Mouse (Mus musculus): ENCODE results near the gene Gm6890. TPM values are rescaled to one million over a fixed set of nuclear protein-coding genes. Genes with fewer than 3 reads are reported as not detected.
"Not testable (repeated sequence)": the region's sequence is repeated elsewhere in the genome, so short reads cannot be mapped to it uniquely, and the experiment has no call there.

Gene Gm6890
- polyA plus RNA-seq (2016; fragmentation: Nextera tagmentation; extraction: Ambion mirVana) = not detected in 2 replicates

- WGBS = 79% methylated on average over 9 of the region's 9 CpGs
- not testable (repeated sequence) for H3K36me3 ChIP-seq; H3K27me3 ChIP-seq (replicated peaks); H3K4me3 ChIP-seq; H3K4me2 ChIP-seq; H3K4me1 ChIP-seq (replicated peaks); ATAC-seq (ENCODE audit: insufficient number of reproducible peaks, low FRiP score); H3K9ac ChIP-seq; H3K9me3 ChIP-seq (replicated peaks); H3K27ac ChIP-seq (ENCODE audit: poor library complexity, severe bottlenecking)
Observed at GRCm38 (mm10) chrX:74740627-74741026, at the start of gene Gm6890. Gene Gm6890, plus strand, starts transcription at chrX:74740927.

GRCm38 (mm10) chrX:74726195-74726594, 14.5 kb upstream of the Gm6890 start:
- H3K36me3 ChIP-seq; H3K27ac ChIP-seq (ENCODE audit: poor library complexity, severe bottlenecking); H3K9me3 ChIP-seq (replicated peaks); H3K4me2 ChIP-seq; H3K4me1 ChIP-seq (replicated peaks); ATAC-seq (ENCODE audit: insufficient number of reproducible peaks, low FRiP score); H3K4me3 ChIP-seq; H3K27me3 ChIP-seq (replicated peaks); H3K9ac ChIP-seq: not testable (repeated sequence)
- WGBS = 74% methylated on average over 10 of the region's 10 CpGs

- ATAC-seq (ENCODE audit: insufficient number of reproducible peaks, low FRiP score); H3K4me3 ChIP-seq; H3K27ac ChIP-seq (ENCODE audit: poor library complexity, severe bottlenecking); H3K4me2 ChIP-seq; H3K9ac ChIP-seq; H3K36me3 ChIP-seq; H3K27me3 ChIP-seq (replicated peaks); H3K4me1 ChIP-seq (replicated peaks); H3K9me3 ChIP-seq (replicated peaks): not testable (repeated sequence)
- WGBS = no CpG with 5 or more reads among the region's 1 CpGs
Observed at GRCm38 (mm10) chrX:74770715-74771114, 30.0 kb downstream of the Gm6890 start.

Other genes starting within 250 kb of the Gm6890 start
- not detected in 2 replicates for gene Olfr1326-ps1, start 166.0 kb upstream of the Gm6890 start, polyA plus RNA-seq (2016; fragmentation: Nextera tagmentation; extraction: Ambion mirVana)
- gene Olfr1325, start 148.2 kb upstream of the Gm6890 start, polyA plus RNA-seq (2016; fragmentation: Nextera tagmentation; extraction: Ambion mirVana) = not detected in 2 replicates
- gene Gm5640, start 95.3 kb upstream of the Gm6890 start, polyA plus RNA-seq (2016; fragmentation: Nextera tagmentation; extraction: Ambion mirVana) = not detected in 2 replicates
- gene Gm5936, start 96.3 kb downstream of the Gm6890 start, polyA plus RNA-seq (2016; fragmentation: Nextera tagmentation; extraction: Ambion mirVana) = 0.09 TPM in 1 of 2 replicates, not detected in the other